Mouse (Mus musculus) brain, embryonic 14.5 days (tissue): ENCODE measurements around the gene C1qc.

Experiments used
- CTCF ChIP-seq: fragments of 200-500 bp; IDR thresholded peaks from 2 replicates; pipeline ENCODE4 v1.5.1; 2012; ENCODE audit warnings: inconsistent platforms, mild to moderate bottlenecking, moderate library complexity, borderline replicate concordance; ENCODE audit not compliant: insufficient read depth, insufficient read length; ENCODE audit errors: extremely low read depth
- POLR2A ChIP-seq: fragments of 200-500 bp; IDR thresholded peaks from 2 replicates; pipeline ENCODE4 v1.6.1; 2012; ENCODE audit warnings: mild to moderate bottlenecking, inconsistent platforms, borderline replicate concordance; ENCODE audit not compliant: poor library complexity, insufficient read depth, insufficient read length, severe bottlenecking; ENCODE audit errors: extremely low read depth

GRCm38 (mm10) chr4:136919526-136919925 is 26.7 kb upstream of the C1qc start:
- TF ChIP-seq POLR2A = no peak
- TF ChIP-seq CTCF = no peak
